Mouse (Mus musculus) adrenal gland, adult 18-20 months (tissue): Measurements from ENCODE around the gene Smyd4. TPM values are rescaled to one million over a fixed set of nuclear protein-coding genes. Genes with fewer than 3 reads are reported as not detected.

ENCODE experiments used
- DNase-seq, 2 experiments: peaks; one replicate each; pipeline ENCODE4 v3.0.0; 2021 to 2022; ENCODE audit warnings: low spot score in 2 of 2
- total RNA-seq, 2 experiments: library from RNA; stranded (reverse); gene quantifications; 1 replicate in 1 of 2; 2 replicates in 1 of 2; pipeline ENCODE4 v1.2.3; 2021

The Smyd4 gene
- total RNA-seq, 2 experiments from 2014 or later, result 6.6 to 7.9 TPM

GRCm38 (mm10) chr11:75410591-75410990 lies 62.4 kb downstream of the Smyd4 start:
- no peak for DNase-seq

GRCm38 (mm10) chr11:75415096-75415495 lies 66.9 kb downstream of the Smyd4 start:
- no peak for DNase-seq

GRCm38 (mm10) chr11:75415994-75416393 lies 67.8 kb downstream of the Smyd4 start:
- no peak for DNase-seq

GRCm38 (mm10) chr11:75420037-75420436 lies 71.8 kb downstream of the Smyd4 start:
- no peak for DNase-seq

GRCm38 (mm10) chr11:75420810-75421374 lies 72.7 kb downstream of the Smyd4 start:
- no peak for DNase-seq

GRCm38 (mm10) chr11:75421375-75422012 lies 73.3 kb downstream of the Smyd4 start:
- DNase-seq, result no peak

GRCm38 (mm10) chr11:75422013-75422792 lies 74.0 kb downstream of the Smyd4 start, which contains the start of gene Serpinf1:
TSS of gene Serpinf1 (minus strand) at chr11:75422701.
- no peak for DNase-seq

- DNase-seq, result no peak
Observed at GRCm38 (mm10) chr11:75423091-75423490, 74.9 kb downstream of the Smyd4 start.

- no peak for DNase-seq
Observed at GRCm38 (mm10) chr11:75424033-75424432, 75.8 kb downstream of the Smyd4 start.

- DNase-seq, result no peak
Observed at GRCm38 (mm10) chr11:75424459-75424858, 76.2 kb downstream of the Smyd4 start.

- DNase-seq, result no peak
Observed at GRCm38 (mm10) chr11:75429019-75429705, 80.9 kb downstream of the Smyd4 start.

GRCm38 (mm10) chr11:75431307-75431706 lies 83.1 kb downstream of the Smyd4 start:
- no peak for DNase-seq

GRCm38 (mm10) chr11:75434138-75434537 lies 85.9 kb downstream of the Smyd4 start:
- no peak for DNase-seq

GRCm38 (mm10) chr11:75438194-75438593 lies 90.0 kb downstream of the Smyd4 start:
- no peak for DNase-seq

- no peak for DNase-seq
Observed at GRCm38 (mm10) chr11:75438804-75439203, 90.6 kb downstream of the Smyd4 start.

- no peak for DNase-seq
Observed at GRCm38 (mm10) chr11:75439363-75439762, 91.1 kb downstream of the Smyd4 start, which contains the start of gene Serpinf2. TSS of gene Serpinf2 (minus strand) at chr11:75439591.

GRCm38 (mm10) chr11:75439951-75440350 lies 91.7 kb downstream of the Smyd4 start:
- DNase-seq, result no peak

GRCm38 (mm10) chr11:75441034-75441433 lies 92.8 kb downstream of the Smyd4 start:
- no peak for DNase-seq

- DNase-seq, result no peak
Observed at GRCm38 (mm10) chr11:75441601-75442000, 93.4 kb downstream of the Smyd4 start.

GRCm38 (mm10) chr11:75443711-75444110 lies 95.5 kb downstream of the Smyd4 start:
- DNase-seq, result no peak

- no peak for DNase-seq
Observed at GRCm38 (mm10) chr11:75448575-75448974, 100.3 kb downstream of the Smyd4 start.
